Mouse (Mus musculus) hindbrain, embryonic 15.5 days (tissue): ENCODE measurements around the gene Uqcc1. TPM values are rescaled to one million over a fixed set of nuclear protein-coding genes. Genes with fewer than 3 reads are reported as not detected.
"Not testable (repeated sequence)": the region's sequence is repeated elsewhere in the genome, so short reads cannot be mapped to it uniquely, and the experiment has no call there.

Source experiments
- ATAC-seq: fragments of 200-750 bp; cut with Nextera tagmentation; 2 replicates; pipeline ENCODE4 v1.8.0; 2017; ENCODE audit warnings: low read depth, moderate number of reproducible peaks, moderate TSS enrichment; ENCODE audit not compliant: low FRiP score
- H3K27ac ChIP-seq: fragments of 300-500 bp; sonication (generic); replicated peaks from 2 replicates; pipeline ENCODE4 v1.5.1; 2015; ENCODE audit warnings: mild to moderate bottlenecking, inconsistent platforms
- H3K27me3 ChIP-seq: fragments of 300-500 bp; sonication (generic); 2 replicates; pipeline ENCODE4 v1.6.1; 2015; ENCODE audit warnings: control low read depth, inconsistent platforms
- H3K36me3 ChIP-seq: fragments of 300-500 bp; sonication (generic); 2 replicates; pipeline ENCODE4 v1.6.1; 2015; ENCODE audit warnings: control low read depth, inconsistent platforms
- H3K4me1 ChIP-seq: fragments of 300-500 bp; sonication (generic); replicated peaks from 2 replicates; pipeline ENCODE4 v1.6.1; 2015; ENCODE audit warnings: control low read depth, inconsistent platforms
- H3K4me2 ChIP-seq: fragments of 300-500 bp; sonication (generic); 2 replicates; pipeline ENCODE4 v1.6.1; 2015; ENCODE audit warnings: moderate library complexity, mild to moderate bottlenecking, inconsistent platforms
- H3K4me3 ChIP-seq: fragments of 300-500 bp; sonication (generic); 2 replicates; pipeline ENCODE4 v1.5.1; 2015; ENCODE audit warnings: mild to moderate bottlenecking, inconsistent platforms
- H3K9ac ChIP-seq: fragments of 300-500 bp; sonication (generic); 2 replicates; pipeline ENCODE4 v1.6.1; 2015; ENCODE audit warnings: inconsistent platforms
- H3K9me3 ChIP-seq: fragments of 300-500 bp; sonication (generic); 2 replicates; pipeline ENCODE4 v1.6.1; 2016; ENCODE audit warnings: control low read depth, inconsistent platforms
- WGBS: fragments of 180-500 bp; shearing (Covaris S2); methylation state at CpG from one replicate; pipeline ENCODE4 v1.1.7; 2015; 5-methylcytosine and 5-hydroxymethylcytosine counted together
- polyA plus RNA-seq: library from polyadenylated mRNA; unstranded; fragments of >200 nt; fragmentation: Nextera tagmentation; extraction: Ambion mirVana; gene quantifications from 2 replicates; pipeline ENCODE4 v1.2.1, GENCODE M21; 2015

Uqcc1 gene
- polyA plus RNA-seq, 1 experiment from 2014 or later: 65.0 TPM

DNA sequence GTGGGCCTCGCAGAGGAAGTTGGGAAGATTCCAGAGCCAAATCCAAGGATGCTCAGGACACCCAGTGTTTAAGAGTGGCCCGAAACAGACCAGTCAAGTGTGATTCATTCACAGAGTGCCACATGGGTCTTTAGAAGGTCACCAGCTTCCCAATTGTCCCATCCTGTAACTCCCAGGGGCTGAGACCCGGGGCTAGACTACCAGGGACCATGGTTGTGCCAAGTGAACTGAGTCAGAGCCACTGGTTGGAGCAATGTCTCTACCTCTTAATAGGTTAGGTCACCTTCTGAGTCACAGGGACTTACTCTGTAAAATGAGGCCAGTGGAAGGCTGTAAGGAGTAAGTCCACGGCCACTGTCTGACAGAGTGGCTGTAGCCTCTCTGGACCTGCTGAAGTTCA is 91.1 kb downstream of the Uqcc1 start:
- Histone ChIP-seq H3K27me3 (no peaks in the 10 kb centered on the region), H3K9ac (no peak overlapping the region), H3K4me2 (no peak overlapping the region), H3K4me1 (no peaks in the 10 kb centered on the region), H3K4me3 (no peak overlapping the region), H3K27ac (no peak overlapping the region), H3K36me3 (no peaks in the 10 kb centered on the region), H3K9me3 (no peaks in the 10 kb centered on the region)
- 88% methylated on average over 4 of the region's 4 CpGs for WGBS
- no peak for ATAC-seq

- no peak overlapping the region for H3K27ac ChIP-seq
- H3K4me1 ChIP-seq: no peaks in the 10 kb centered on the region
- no peaks in the 10 kb centered on the region for H3K36me3 ChIP-seq
- no peaks in the 10 kb centered on the region for H3K9me3 ChIP-seq
- no peak for ATAC-seq
- 90% methylated on average over 3 of the region's 3 CpGs for WGBS
- no peaks in the 10 kb centered on the region for H3K27me3 ChIP-seq
- no peak overlapping the region for H3K4me3 ChIP-seq
- H3K4me2 ChIP-seq: no peak overlapping the region
- no peak overlapping the region for H3K9ac ChIP-seq
These were observed 92.1 kb downstream of the Uqcc1 start for GRCm38 (mm10) chr2:155837961-155838360.

GRCm38 (mm10) chr2:155834732-155835131 is 95.4 kb downstream of the Uqcc1 start, which contains the start of gene Fam83c:
Fam83c (minus strand) TSS chr2:155834854.
- no peaks in the 10 kb centered on the region for H3K27me3 ChIP-seq
- no peak within 1 kb of the TSS for H3K9ac ChIP-seq
- no peaks in the 10 kb centered on the region for H3K36me3 ChIP-seq
- 67% methylated on average over 9 of the region's 9 CpGs for WGBS
- H3K4me1 ChIP-seq: no peaks in the 10 kb centered on the region
- H3K4me3 ChIP-seq: no peak within 1 kb of the TSS
- H3K4me2 ChIP-seq: no peak within 1 kb of the TSS
- ATAC-seq: no peak
- no peaks in the 10 kb centered on the region for H3K9me3 ChIP-seq
- H3K27ac ChIP-seq: no peak within 1 kb of the TSS

DNA sequence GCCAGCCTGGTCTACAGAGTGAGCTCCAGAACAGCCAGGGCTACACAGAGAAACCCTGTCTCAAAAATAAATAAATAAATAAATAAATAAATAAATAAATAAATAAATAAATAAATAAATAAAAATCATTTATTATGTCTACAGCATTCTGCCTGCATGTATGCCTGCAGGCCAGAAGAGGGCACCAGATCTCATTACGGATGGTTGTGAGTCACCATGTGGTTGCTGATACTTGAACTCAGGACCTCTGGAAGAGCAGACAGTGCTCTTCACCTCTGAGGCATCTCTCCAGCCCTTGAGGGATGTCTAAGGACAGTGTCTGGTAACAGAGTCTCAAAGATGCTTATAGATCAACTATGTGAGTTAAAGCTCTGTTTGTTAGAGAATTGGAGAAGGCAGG is 98.0 kb downstream of the Uqcc1 start:
- H3K27me3 ChIP-seq, H3K4me3 ChIP-seq, H3K9ac ChIP-seq, H3K4me2 ChIP-seq, H3K9me3 ChIP-seq, H3K36me3 ChIP-seq, H3K27ac ChIP-seq, ATAC-seq: not testable (repeated sequence)
- 60% methylated on average over 1 of the region's 1 CpGs for WGBS
- peaks cover 11% of the 10 kb centered on the region for H3K4me1 ChIP-seq

- no peak overlapping the region for H3K4me3 ChIP-seq
- 66% methylated on average over 9 of the region's 9 CpGs for WGBS
- no peak overlapping the region for H3K4me2 ChIP-seq
- H3K9me3 ChIP-seq: no peaks in the 10 kb centered on the region
- no peaks in the 10 kb centered on the region for H3K27me3 ChIP-seq
- H3K27ac ChIP-seq: no peak overlapping the region
- no peak overlapping the region for H3K9ac ChIP-seq
- H3K4me1 ChIP-seq: peaks cover 12% of the 10 kb centered on the region
- H3K36me3 ChIP-seq: no peaks in the 10 kb centered on the region
- ATAC-seq: no peak
These were observed 98.8 kb downstream of the Uqcc1 start for GRCm38 (mm10) chr2:155831302-155831701.

GRCm38 (mm10) chr2:155830841-155831240 is 99.3 kb downstream of the Uqcc1 start:
- WGBS: 93% methylated on average over 8 of the region's 8 CpGs
- H3K27ac ChIP-seq: no peak overlapping the region

GRCm38 (mm10) chr2:155826630-155827424 is 103.3 kb downstream of the Uqcc1 start, which contains the start of gene Eif6:
Eif6 (minus strand) TSS chr2:155826925.
- WGBS: 1% methylated on average over 27 of the region's 27 CpGs
- Histone ChIP-seq H3K9ac (peak within 1 kb of the TSS; percentile 59), H3K4me1 (peaks cover 25% of the 10 kb centered on the region), H3K36me3 (peaks cover 15% of the 10 kb centered on the region), H3K9me3 (no peaks in the 10 kb centered on the region), H3K4me3 (peak within 1 kb of the TSS; percentile 88), H3K27me3 (no peaks in the 10 kb centered on the region), H3K4me2 (peak within 1 kb of the TSS; percentile 91), H3K27ac (peak within 1 kb of the TSS; percentile 87)
- ATAC-seq: peak; percentile 95

More at GRCm38 (mm10) chr2:155830841-155831240, 99.3 kb downstream of the Uqcc1 start:
- H3K36me3 ChIP-seq: no peaks in the 10 kb centered on the region
- no peak overlapping the region for H3K4me2 ChIP-seq
- H3K9me3 ChIP-seq: no peaks in the 10 kb centered on the region
- H3K27me3 ChIP-seq: no peaks in the 10 kb centered on the region
- H3K4me1 ChIP-seq: peaks cover 15% of the 10 kb centered on the region
- ATAC-seq: no peak
- no peak overlapping the region for H3K4me3 ChIP-seq
- no peak overlapping the region for H3K9ac ChIP-seq

DNA sequence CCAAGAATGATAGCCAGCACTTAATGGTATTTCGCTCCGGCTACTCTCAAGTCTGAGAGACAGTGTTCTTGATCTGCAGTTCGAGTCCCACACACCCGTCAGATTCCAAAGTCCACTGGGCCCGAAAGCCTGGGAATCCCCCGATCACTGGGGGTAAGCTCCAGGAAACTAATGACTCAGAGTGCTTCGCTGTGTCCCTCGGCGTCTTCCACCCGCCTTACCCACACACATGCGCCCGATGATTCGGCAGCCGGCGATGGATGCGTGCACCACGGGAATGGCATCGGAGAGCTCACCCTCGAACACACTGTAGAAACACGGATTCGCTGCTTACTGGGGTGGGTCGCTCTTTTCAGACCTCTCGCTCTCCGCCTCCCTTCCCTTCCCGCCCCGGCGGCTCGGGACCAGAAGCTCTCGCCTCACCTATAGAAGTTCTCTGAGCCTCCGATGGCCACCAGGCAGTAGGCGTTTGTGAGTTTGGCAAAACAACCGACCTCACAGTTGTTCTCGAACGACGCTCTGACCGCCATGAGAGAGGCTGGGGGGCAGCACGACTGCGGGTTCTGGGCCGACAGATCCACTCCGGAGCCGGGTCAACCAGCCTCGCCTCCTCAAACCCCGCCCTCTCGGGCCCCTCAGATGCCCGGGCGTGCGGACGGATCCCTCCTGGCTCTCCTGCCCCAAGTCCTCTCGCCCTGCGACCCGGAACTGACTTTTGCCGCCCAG is 104.0 kb downstream of the Uqcc1 start:
- Histone ChIP-seq H3K36me3 (peaks cover 20% of the 10 kb centered on the region), H3K4me3 (peak overlapping the region; percentile 88), H3K27ac (peak overlapping the region; percentile 87), H3K4me1 (peaks cover 25% of the 10 kb centered on the region), H3K9me3 (no peaks in the 10 kb centered on the region), H3K27me3 (no peaks in the 10 kb centered on the region), H3K9ac (peak overlapping the region; percentile 59), H3K4me2 (peak overlapping the region; percentile 91)
- ATAC-seq: 0 out of 2 replicates have a peak, but pooled peaks have one; percentile 2
- 2% methylated on average over 50 of the region's 52 CpGs for WGBS

GRCm38 (mm10) chr2:155823722-155824121 is 106.4 kb downstream of the Uqcc1 start:
- H3K36me3 ChIP-seq: peaks cover 27% of the 10 kb centered on the region
- H3K4me1 ChIP-seq: peaks cover 36% of the 10 kb centered on the region
- no peak overlapping the region for H3K9ac ChIP-seq
- H3K4me2 ChIP-seq: no peak overlapping the region
- 96% methylated on average over 8 of the region's 8 CpGs for whole genome bisulfite sequencing
- no peak for ATAC-seq
- H3K4me3 ChIP-seq: no peak overlapping the region
- H3K27me3 ChIP-seq: no peaks in the 10 kb centered on the region
- no peak overlapping the region for H3K27ac ChIP-seq
- H3K9me3 ChIP-seq: no peaks in the 10 kb centered on the region

DNA sequence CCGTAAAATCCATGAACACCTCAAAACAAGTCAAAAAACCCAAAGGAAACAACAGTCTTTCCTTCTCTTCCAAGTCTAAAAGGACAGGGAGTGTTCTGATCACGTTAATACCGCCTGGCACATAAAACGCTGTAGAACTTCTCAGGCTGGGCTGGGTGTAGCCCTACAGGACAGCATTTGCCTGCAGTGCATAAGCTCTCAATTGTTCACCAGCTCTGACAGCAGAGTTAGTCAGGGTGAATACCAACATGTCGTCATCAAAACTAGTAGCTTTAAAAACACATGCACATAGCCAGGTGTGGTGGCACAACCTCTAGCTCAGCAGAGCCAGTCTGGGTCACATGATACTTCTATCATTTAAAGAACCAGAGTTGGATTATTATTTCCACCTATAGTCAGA is 109.3 kb downstream of the Uqcc1 start:
- no peak overlapping the region for H3K9ac ChIP-seq
- H3K27me3 ChIP-seq: no peaks in the 10 kb centered on the region
- H3K4me2 ChIP-seq: no peak overlapping the region
- no peak overlapping the region for H3K27ac ChIP-seq
- WGBS: 96% methylated on average over 5 of the region's 5 CpGs
- H3K4me1 ChIP-seq: peaks cover 36% of the 10 kb centered on the region
- H3K4me3 ChIP-seq: no peak overlapping the region
- no peak for ATAC-seq
- no peaks in the 10 kb centered on the region for H3K9me3 ChIP-seq
- peaks cover 31% of the 10 kb centered on the region for H3K36me3 ChIP-seq

DNA sequence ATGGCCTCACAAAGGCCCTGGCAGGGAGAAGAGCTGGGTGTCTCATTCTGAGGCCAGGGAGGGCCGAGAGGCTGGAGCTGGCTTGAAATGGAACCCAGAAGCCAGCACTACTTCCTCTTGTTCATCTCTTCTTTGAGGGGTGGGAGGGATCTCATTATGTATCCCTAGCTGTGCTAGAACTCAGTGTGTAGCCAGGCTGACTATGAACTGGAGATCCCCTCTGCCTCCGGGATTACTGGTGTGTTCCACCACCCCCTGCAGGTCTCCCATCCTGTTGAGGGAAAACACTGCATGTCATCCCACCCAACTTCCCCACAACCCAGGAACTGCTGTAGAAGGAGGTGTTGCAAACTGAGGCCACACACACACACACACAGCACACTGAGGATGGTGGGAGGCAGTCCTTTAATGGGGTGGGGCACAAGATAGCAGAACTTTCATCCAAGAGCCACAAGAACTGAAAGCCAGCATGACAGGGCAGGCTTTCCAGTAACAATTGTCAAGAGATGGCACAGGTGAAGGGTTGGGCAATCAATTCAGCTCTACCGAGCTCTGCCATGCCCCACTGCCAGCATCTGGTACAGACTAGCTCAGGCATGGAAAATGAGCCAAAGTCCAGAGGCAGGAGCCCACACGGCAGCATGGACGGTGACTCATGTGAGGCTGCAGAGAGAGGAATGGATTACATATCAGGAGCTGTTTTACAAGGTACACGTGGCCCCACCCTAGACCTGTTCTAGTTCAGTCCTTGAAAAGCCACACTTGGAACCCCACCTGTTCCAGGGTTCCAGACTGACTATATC is 110.5 kb downstream of the Uqcc1 start:
- 0 out of 2 replicates have a peak, but pooled peaks have one; percentile 0 for ATAC-seq
- Histone ChIP-seq H3K27me3 (no peaks in the 10 kb centered on the region), H3K27ac (peak overlapping the region; percentile 80), H3K4me2 (peak overlapping the region; percentile 83), H3K9ac (peak overlapping the region; percentile 77; the same call in 1 of the 2 replicates), H3K4me3 (peak overlapping the region; percentile 58), H3K9me3 (no peaks in the 10 kb centered on the region), H3K36me3 (peaks cover 40% of the 10 kb centered on the region), H3K4me1 (peaks cover 26% of the 10 kb centered on the region)
- 55% methylated on average over 6 of the region's 6 CpGs for WGBS

- peaks cover 26% of the 10 kb centered on the region for H3K4me1 ChIP-seq
- H3K9me3 ChIP-seq: no peaks in the 10 kb centered on the region
- ATAC-seq: no peak
- H3K27ac ChIP-seq: peak within 1 kb of the TSS; percentile 80
- no peaks in the 10 kb centered on the region for H3K27me3 ChIP-seq
- H3K36me3 ChIP-seq: peaks cover 44% of the 10 kb centered on the region
- H3K4me2 ChIP-seq: peak within 1 kb of the TSS; percentile 83
- H3K4me3 ChIP-seq: peak within 1 kb of the TSS; percentile 58
- H3K9ac ChIP-seq: peak within 1 kb of the TSS; percentile 77
These were observed 110.9 kb downstream of the Uqcc1 start, which contains the start of gene BC029722 for GRCm38 (mm10) chr2:155819392-155819448. BC029722 (minus strand) TSS chr2:155819426.
